Mouse (Mus musculus): ENCODE data around the gene Dhodh. TPM values are rescaled to one million over a fixed set of nuclear protein-coding genes. Genes with fewer than 3 reads are reported as not detected.

Gene Dhodh
- polyA plus RNA-seq, 1 experiment, result 0.95 TPM

- TF ChIP-seq TAL1 (IDR thresholded peaks at IDR 0.05; ENCODE audit: low read length) (no peak), GATA1 (IDR thresholded peaks at IDR 0.05; ENCODE audit: low read length) (no peak)
- Histone ChIP-seq H3K9me3 (ENCODE audit: control insufficient read depth, low read length) (no peaks in the 10 kb centered on the region), H3K36me3 (ENCODE audit: control insufficient read depth) (peaks cover 24% of the 10 kb centered on the region), H3K27me3 (ENCODE audit: control insufficient read depth) (no peaks in the 10 kb centered on the region), H3K4me1 (ENCODE audit: control insufficient read depth) (peaks cover 10% of the 10 kb centered on the region), H3K4me3 (replicated peaks) (no peak overlapping the region)
Measured at GRCm38 (mm10) chr8:109571139-109571538, 37.3 kb downstream of the Dhodh start.

- peaks cover 33% of the 10 kb centered on the region for H3K4me1 ChIP-seq (ENCODE audit: control insufficient read depth)
- H3K36me3 ChIP-seq (ENCODE audit: control insufficient read depth), result peaks cover 34% of the 10 kb centered on the region
- no peaks in the 10 kb centered on the region for H3K27me3 ChIP-seq (ENCODE audit: control insufficient read depth)
- TF ChIP-seq GATA1 (IDR thresholded peaks at IDR 0.05; ENCODE audit: low read length) (no peak), TAL1 (IDR thresholded peaks at IDR 0.05; ENCODE audit: low read length) (no peak)
- H3K9me3 ChIP-seq (ENCODE audit: control insufficient read depth, low read length), result no peaks in the 10 kb centered on the region
- peak within 1 kb of the TSS; percentile 92 for H3K4me3 ChIP-seq (replicated peaks)
Measured at GRCm38 (mm10) chr8:109565498-109566333, 42.8 kb downstream of the Dhodh start, which contains the start of the genes Dhx38 and Txnl4b. Gene Dhx38, minus strand, starts transcription at chr8:109565861. Gene Txnl4b, plus strand, starts transcription at chr8:109565892.

GRCm38 (mm10) chr8:109564766-109565165, 43.7 kb downstream of the Dhodh start:
- Histone ChIP-seq H3K4me1 (ENCODE audit: control insufficient read depth) (peaks cover 33% of the 10 kb centered on the region), H3K9me3 (ENCODE audit: control insufficient read depth, low read length) (no peaks in the 10 kb centered on the region), H3K4me3 (replicated peaks) (peak overlapping the region; percentile 92), H3K27me3 (ENCODE audit: control insufficient read depth) (no peaks in the 10 kb centered on the region), H3K36me3 (ENCODE audit: control insufficient read depth) (peaks cover 41% of the 10 kb centered on the region)
- TF ChIP-seq TAL1 (IDR thresholded peaks at IDR 0.05; ENCODE audit: low read length) (no peak), GATA1 (IDR thresholded peaks at IDR 0.05; ENCODE audit: low read length) (no peak)

GRCm38 (mm10) chr8:109563881-109564280, 44.6 kb downstream of the Dhodh start:
- Histone ChIP-seq H3K27me3 (ENCODE audit: control insufficient read depth) (no peaks in the 10 kb centered on the region), H3K36me3 (ENCODE audit: control insufficient read depth) (peaks cover 43% of the 10 kb centered on the region), H3K4me3 (replicated peaks) (peak overlapping the region; percentile 92), H3K4me1 (ENCODE audit: control insufficient read depth) (peaks cover 33% of the 10 kb centered on the region), H3K9me3 (ENCODE audit: control insufficient read depth, low read length) (no peaks in the 10 kb centered on the region)
- TF ChIP-seq TAL1 (IDR thresholded peaks at IDR 0.05; ENCODE audit: low read length) (no peak), GATA1 (IDR thresholded peaks at IDR 0.05; ENCODE audit: low read length) (no peak)

- H3K4me3 ChIP-seq (replicated peaks), result no peak overlapping the region
- H3K27me3 ChIP-seq (ENCODE audit: control insufficient read depth), result no peaks in the 10 kb centered on the region
- H3K36me3 ChIP-seq (ENCODE audit: control insufficient read depth), result peaks cover 98% of the 10 kb centered on the region
- no peaks in the 10 kb centered on the region for H3K4me1 ChIP-seq (ENCODE audit: control insufficient read depth)
- no peaks in the 10 kb centered on the region for H3K9me3 ChIP-seq (ENCODE audit: control insufficient read depth, low read length)
- TF ChIP-seq GATA1 (IDR thresholded peaks at IDR 0.05; ENCODE audit: low read length) (no peak), TAL1 (IDR thresholded peaks at IDR 0.05; ENCODE audit: low read length) (no peak)
Measured at GRCm38 (mm10) chr8:109551663-109552062, 56.8 kb downstream of the Dhodh start.

GRCm38 (mm10) chr8:109544049-109544448, 64.4 kb downstream of the Dhodh start:
- TF ChIP-seq TAL1 (IDR thresholded peaks at IDR 0.05; ENCODE audit: low read length) (no peak), GATA1 (IDR thresholded peaks at IDR 0.05; ENCODE audit: low read length) (no peak)
- H3K27me3 ChIP-seq (ENCODE audit: control insufficient read depth), result no peaks in the 10 kb centered on the region
- peaks cover 23% of the 10 kb centered on the region for H3K36me3 ChIP-seq (ENCODE audit: control insufficient read depth)
- H3K9me3 ChIP-seq (ENCODE audit: control insufficient read depth, low read length), result no peaks in the 10 kb centered on the region
- no peak overlapping the region for H3K4me3 ChIP-seq (replicated peaks)
- no peaks in the 10 kb centered on the region for H3K4me1 ChIP-seq (ENCODE audit: control insufficient read depth)

GRCm38 (mm10) chr8:109542748-109543519, 65.5 kb downstream of the Dhodh start:
- H3K9me3 ChIP-seq (ENCODE audit: control insufficient read depth, low read length), result no peaks in the 10 kb centered on the region
- TF ChIP-seq GATA1 (IDR thresholded peaks at IDR 0.05; ENCODE audit: low read length) (no peak), TAL1 (IDR thresholded peaks at IDR 0.05; ENCODE audit: low read length) (no peak)
- peaks cover 13% of the 10 kb centered on the region for H3K36me3 ChIP-seq (ENCODE audit: control insufficient read depth)
- no peaks in the 10 kb centered on the region for H3K4me1 ChIP-seq (ENCODE audit: control insufficient read depth)
- H3K4me3 ChIP-seq (replicated peaks), result no peak overlapping the region
- H3K27me3 ChIP-seq (ENCODE audit: control insufficient read depth), result no peaks in the 10 kb centered on the region

- Histone ChIP-seq H3K9me3 (ENCODE audit: control insufficient read depth, low read length) (no peaks in the 10 kb centered on the region), H3K27me3 (ENCODE audit: control insufficient read depth) (no peaks in the 10 kb centered on the region), H3K4me3 (replicated peaks) (no peak overlapping the region), H3K4me1 (ENCODE audit: control insufficient read depth) (no peaks in the 10 kb centered on the region), H3K36me3 (ENCODE audit: control insufficient read depth) (peaks cover 5% of the 10 kb centered on the region)
- TF ChIP-seq GATA1 (IDR thresholded peaks at IDR 0.05; ENCODE audit: low read length) (no peak), TAL1 (IDR thresholded peaks at IDR 0.05; ENCODE audit: low read length) (no peak)
Measured at GRCm38 (mm10) chr8:109542165-109542564, 66.3 kb downstream of the Dhodh start.

Other genes with a start within 250 kb of the Dhodh start
- not detected in 2 replicates for gene Pmfbp1, start 114.6 kb downstream of the Dhodh start, polyA plus RNA-seq (2012)
- 2.4 and 3.1 TPM in 2 replicates for gene Dhx38, start 42.8 kb downstream of the Dhodh start, polyA plus RNA-seq (2012)
- gene Txnl4b, start 42.8 kb downstream of the Dhodh start, polyA plus RNA-seq (2012), result 0.37 and 0.41 TPM in 2 replicates
- 0.23 and 0.26 TPM in 2 replicates for gene Hp, start 29.5 kb downstream of the Dhodh start, polyA plus RNA-seq (2012)
- 0.01 TPM in 2 replicates for gene Pkd1l3, start 5.8 kb upstream of the Dhodh start, polyA plus RNA-seq (2012)
- gene Ist1, start 84.6 kb upstream of the Dhodh start, polyA plus RNA-seq (2012), result 0.78 and 0.93 TPM in 2 replicates
- gene Zfp821, start 96.9 kb upstream of the Dhodh start, polyA plus RNA-seq (2012), result 2.2 and 2.5 TPM in 2 replicates
- gene Atxn1l, start 129.1 kb upstream of the Dhodh start, polyA plus RNA-seq (2012), result 1.3 TPM in 2 replicates
- gene Ap1g1, start 169.9 kb upstream of the Dhodh start, polyA plus RNA-seq (2012), result 0.16 and 0.26 TPM in 2 replicates